Mouse (Mus musculus): ENCODE measurements at regions not wholly inside any gene's neighbourhood (a gene's known extent, or its start where the extent isn't known, plus 50 kb on each side); places are given as distances from the start of the nearest gene placed in this dataset.

- TF ChIP-seq CTCF (IDR thresholded peaks at IDR 0.05): no peak
- DNase-seq (ENCODE audit: low read depth, low spot score) (no peak), ATAC-seq (no peak)
- in situ Hi-C loops (cut with MboI; ENCODE audit: low pct_unique_long_range_greater_than_20kb): no loop called here
- H3K27me3 ChIP-seq: no peaks in the 10 kb centered on the region
- ChIA-PET CTCF (no interaction called here), POLR2A (no interaction called here)
Observed at GRCm38 (mm10) chr1:80131354-80131753, 86.9 kb downstream of the Fam124b start.

- in situ Hi-C loops (cut with MboI; ENCODE audit: low pct_unique_long_range_greater_than_20kb): no loop called here
- no peak for DNase-seq (ENCODE audit: low read depth, low spot score)
- no peak for ATAC-seq
- POLR2A ChIA-PET: no interaction called here
- no peak for TF ChIP-seq CTCF (IDR thresholded peaks at IDR 0.05)
- CTCF ChIA-PET: no interaction called here
- H3K27me3 ChIP-seq: peaks cover 3% of the 10 kb centered on the region
Observed at GRCm38 (mm10) chr1:80123966-80124365, 94.3 kb downstream of the Fam124b start.

GRCm38 (mm10) chr1:80115913-80116312, 102.4 kb downstream of the Fam124b start:
- no peak for ATAC-seq
- no peak for TF ChIP-seq CTCF (IDR thresholded peaks at IDR 0.05)
- DNase-seq (ENCODE audit: low read depth, low spot score): no peak
- H3K27me3 ChIP-seq: peaks cover 13% of the 10 kb centered on the region
- ChIA-PET CTCF (no interaction called here), POLR2A (no interaction called here)
- in situ Hi-C loops (cut with MboI; ENCODE audit: low pct_unique_long_range_greater_than_20kb): no loop called here

GRCm38 (mm10) chr1:80107747-80108476, 110.4 kb downstream of the Fam124b start:
- ChIA-PET CTCF (interaction anchor here (1.9 kb wide), 1 partner anchor 8 kb away, joined by 5 read pairs; no protein-coding TSS in a partner anchor), POLR2A (no interaction called here)
- H3K27me3 ChIP-seq: peaks cover 8% of the 10 kb centered on the region
- ATAC-seq: no peak
- TF ChIP-seq CTCF (IDR thresholded peaks at IDR 0.05): no peak
- in situ Hi-C loops (cut with MboI; ENCODE audit: low pct_unique_long_range_greater_than_20kb): loop anchor here (10.0 kb wide), 1 partner anchor 323 kb away; no protein-coding TSS in a partner anchor
- DNase-seq (ENCODE audit: low read depth, low spot score): no peak

- peak; percentile 41 for TF ChIP-seq CTCF (IDR thresholded peaks at IDR 0.05)
- peaks cover 8% of the 10 kb centered on the region for H3K27me3 ChIP-seq
- ChIA-PET CTCF (interaction anchor here (1.2 to 1.5 kb wide), 3 partner anchors 12 to 320 kb away, joined by 3 to 4 read pairs (median 4); no protein-coding TSS in a partner anchor), POLR2A (no interaction called here)
- ATAC-seq (no peak), DNase-seq (ENCODE audit: low read depth, low spot score) (no peak)
- in situ Hi-C loops (cut with MboI; ENCODE audit: low pct_unique_long_range_greater_than_20kb): loop anchor here (10.0 kb wide), 1 partner anchor 321 kb away; no protein-coding TSS in a partner anchor
Observed at GRCm38 (mm10) chr1:80106269-80106668, 112.0 kb downstream of the Fam124b start.

GRCm38 (mm10) chr1:80098266-80098665, 120.0 kb downstream of the Fam124b start:
- POLR2A ChIA-PET: no interaction called here
- ATAC-seq (no peak), DNase-seq (ENCODE audit: low read depth, low spot score) (no peak)
- no peak for TF ChIP-seq CTCF (IDR thresholded peaks at IDR 0.05)
- in situ Hi-C loops (cut with MboI; ENCODE audit: low pct_unique_long_range_greater_than_20kb): no loop called here
- peaks cover 9% of the 10 kb centered on the region for H3K27me3 ChIP-seq
- CTCF ChIA-PET: no interaction called here

- ATAC-seq: no peak
- POLR2A ChIA-PET: no interaction called here
- DNase-seq (ENCODE audit: low read depth, low spot score): no peak
- CTCF ChIA-PET: no interaction called here
- TF ChIP-seq CTCF (IDR thresholded peaks at IDR 0.05): no peak
- peaks cover 17% of the 10 kb centered on the region for H3K27me3 ChIP-seq
- in situ Hi-C loops (cut with MboI; ENCODE audit: low pct_unique_long_range_greater_than_20kb): no loop called here
Observed at GRCm38 (mm10) chr1:80091800-80092199, 126.5 kb downstream of the Fam124b start.

GRCm38 (mm10) chr1:80091350-80091749, 126.9 kb downstream of the Fam124b start:
- DNase-seq (ENCODE audit: low read depth, low spot score) (no peak), ATAC-seq (no peak)
- POLR2A ChIA-PET: no interaction called here
- CTCF ChIA-PET: no interaction called here
- in situ Hi-C loops (cut with MboI; ENCODE audit: low pct_unique_long_range_greater_than_20kb): no loop called here
- TF ChIP-seq CTCF (IDR thresholded peaks at IDR 0.05): no peak
- peaks cover 16% of the 10 kb centered on the region for H3K27me3 ChIP-seq

GRCm38 (mm10) chr1:80088651-80089050, 129.6 kb downstream of the Fam124b start:
- CTCF ChIA-PET: no interaction called here
- peaks cover 14% of the 10 kb centered on the region for H3K27me3 ChIP-seq
- POLR2A ChIA-PET: no interaction called here
- DNase-seq (ENCODE audit: low read depth, low spot score) (no peak), ATAC-seq (no peak)
- in situ Hi-C loops (cut with MboI; ENCODE audit: low pct_unique_long_range_greater_than_20kb): no loop called here
- TF ChIP-seq CTCF (IDR thresholded peaks at IDR 0.05): no peak

GRCm38 (mm10) chr1:80076357-80076756, 141.9 kb downstream of the Fam124b start:
- no peak for DNase-seq (ENCODE audit: low read depth, low spot score)
- ChIA-PET POLR2A (no interaction called here), CTCF (no interaction called here)
- TF ChIP-seq CTCF (IDR thresholded peaks at IDR 0.05): no peak
- in situ Hi-C loops (cut with MboI; ENCODE audit: low pct_unique_long_range_greater_than_20kb): no loop called here
- H3K27me3 ChIP-seq: peaks cover 7% of the 10 kb centered on the region
- no peak for ATAC-seq

- peaks cover 7% of the 10 kb centered on the region for H3K27me3 ChIP-seq
- no peak for ATAC-seq
- POLR2A ChIA-PET: no interaction called here
- CTCF ChIA-PET: interaction anchor here (0.8 kb wide), 1 partner anchor 9 kb away, joined by 3 read pairs; no protein-coding TSS in a partner anchor
- DNase-seq (ENCODE audit: low read depth, low spot score): no peak
- no peak for TF ChIP-seq CTCF (IDR thresholded peaks at IDR 0.05)
- in situ Hi-C loops (cut with MboI; ENCODE audit: low pct_unique_long_range_greater_than_20kb): no loop called here
Observed at GRCm38 (mm10) chr1:80074376-80074775, 143.9 kb downstream of the Fam124b start.

- H3K27me3 ChIP-seq: peaks cover 7% of the 10 kb centered on the region
- in situ Hi-C loops (cut with MboI; ENCODE audit: low pct_unique_long_range_greater_than_20kb): no loop called here
- ChIA-PET POLR2A (no interaction called here), CTCF (no interaction called here)
- DNase-seq (ENCODE audit: low read depth, low spot score): no peak
- ATAC-seq: no peak
- no peak for TF ChIP-seq CTCF (IDR thresholded peaks at IDR 0.05)
Observed at GRCm38 (mm10) chr1:80073950-80074349, 144.3 kb downstream of the Fam124b start.

Measured in Patski (cell line).